Mouse (Mus musculus): ENCODE data around the gene Otulinl. TPM values are rescaled to one million over a fixed set of nuclear protein-coding genes. Genes with fewer than 3 reads are reported as not detected.
"Not testable (repeated sequence)": the region's sequence is repeated elsewhere in the genome, so short reads cannot be mapped to it uniquely, and the experiment has no call there.

Gene Otulinl
- polyA plus RNA-seq (2016; fragmentation: Nextera tagmentation; extraction: Ambion mirVana) = 17.3 and 19.9 TPM in 2 replicates

- peak; percentile 98 for ATAC-seq (ENCODE audit: insufficient number of reproducible peaks, insufficient read depth, low FRiP score, low TSS enrichment)
- Histone ChIP-seq H3K9ac (peak within 1 kb of the TSS; percentile 68), H3K27ac (peak within 1 kb of the TSS; percentile 57; the same call in 1 of the 2 replicates), H3K27me3 (0 out of 2 replicates have a peak, but pooled peaks cover 3% of the 10 kb centered on the region), H3K4me3 (peak within 1 kb of the TSS; percentile 66), H3K9me3 (no peaks in the 10 kb centered on the region), H3K4me2 (replicated peaks) (peak within 1 kb of the TSS; percentile 84), H3K36me3 (no peaks in the 10 kb centered on the region), H3K4me1 (peaks cover 5% of the 10 kb centered on the region; the same call in 1 of the 2 replicates)
- 2% methylated on average over 59 of the region's 59 CpGs for WGBS
Measured at GRCm38 (mm10) chr15:27681419-27682187, at the start of gene Otulinl. Gene Otulinl, minus strand, starts transcription at chr15:27681579.

- Histone ChIP-seq H3K27me3 (no peaks in the 10 kb centered on the region), H3K4me2 (replicated peaks) (no peak overlapping the region), H3K4me3 (no peak overlapping the region), H3K4me1 (peaks cover 4% of the 10 kb centered on the region; the same call in 1 of the 2 replicates), H3K27ac (no peak overlapping the region), H3K36me3 (0 out of 2 replicates have a peak, but pooled peaks cover 7% of the 10 kb centered on the region), H3K9ac (no peak overlapping the region), H3K9me3 (no peaks in the 10 kb centered on the region)
- ATAC-seq (ENCODE audit: insufficient number of reproducible peaks, insufficient read depth, low FRiP score, low TSS enrichment) = no peak
- 83% methylated on average over 6 of the region's 6 CpGs for WGBS
Measured at GRCm38 (mm10) chr15:27726228-27726627, 44.8 kb upstream of the Otulinl start.

- no peak for ATAC-seq (ENCODE audit: insufficient number of reproducible peaks, insufficient read depth, low FRiP score, low TSS enrichment)
- Histone ChIP-seq H3K9me3 (no peaks in the 10 kb centered on the region), H3K27ac (0 out of 2 replicates have a peak overlapping the region, but pooled peaks have one; percentile 30)
Measured at GRCm38 (mm10) chr15:27724796-27725680, 43.7 kb upstream of the Otulinl start.

GRCm38 (mm10) chr15:27724298-27724697 lies 42.9 kb upstream of the Otulinl start:
- ATAC-seq (ENCODE audit: insufficient number of reproducible peaks, insufficient read depth, low FRiP score, low TSS enrichment) = no peak
- H3K36me3 ChIP-seq = no peaks in the 10 kb centered on the region
- H3K4me3 ChIP-seq = no peak overlapping the region
- 0 out of 2 replicates have a peak overlapping the region, but pooled peaks have one; percentile 30 for H3K27ac ChIP-seq
- no peak overlapping the region for H3K4me2 ChIP-seq (replicated peaks)
- H3K9me3 ChIP-seq = no peaks in the 10 kb centered on the region
- WGBS = 74% methylated on average over 6 of the region's 6 CpGs
- H3K27me3 ChIP-seq = no peaks in the 10 kb centered on the region
- no peak overlapping the region for H3K9ac ChIP-seq
- peaks cover 4% of the 10 kb centered on the region; the same call in 1 of the 2 replicates for H3K4me1 ChIP-seq

More at GRCm38 (mm10) chr15:27724796-27725680, 43.7 kb upstream of the Otulinl start:
- Histone ChIP-seq H3K4me3 (no peak overlapping the region), H3K36me3 (0 out of 2 replicates have a peak, but pooled peaks cover 3% of the 10 kb centered on the region), H3K9ac (no peak overlapping the region), H3K27me3 (no peaks in the 10 kb centered on the region), H3K4me2 (replicated peaks) (no peak overlapping the region), H3K4me1 (peaks cover 4% of the 10 kb centered on the region; the same call in 1 of the 2 replicates)
- 77% methylated on average over 9 of the region's 9 CpGs for WGBS

- Histone ChIP-seq H3K4me2 (replicated peaks) (no peak overlapping the region), H3K27ac (no peak overlapping the region), H3K4me1 (peaks cover 4% of the 10 kb centered on the region; the same call in 1 of the 2 replicates), H3K9me3 (no peaks in the 10 kb centered on the region), H3K27me3 (no peaks in the 10 kb centered on the region), H3K9ac (no peak overlapping the region), H3K36me3 (no peaks in the 10 kb centered on the region), H3K4me3 (no peak overlapping the region)
- 60% methylated on average over 6 of the region's 6 CpGs for WGBS
- no peak for ATAC-seq (ENCODE audit: insufficient number of reproducible peaks, insufficient read depth, low FRiP score, low TSS enrichment)
Measured at GRCm38 (mm10) chr15:27723746-27724145, 42.4 kb upstream of the Otulinl start.

- H3K9ac ChIP-seq; H3K4me2 ChIP-seq (replicated peaks); ATAC-seq (ENCODE audit: insufficient number of reproducible peaks, insufficient read depth, low FRiP score, low TSS enrichment); H3K27me3 ChIP-seq; H3K4me3 ChIP-seq; H3K27ac ChIP-seq; H3K4me1 ChIP-seq; H3K9me3 ChIP-seq; H3K36me3 ChIP-seq: not testable (repeated sequence)
- WGBS = 89% methylated on average over 8 of the region's 8 CpGs
Measured at GRCm38 (mm10) chr15:27720297-27720696, 38.9 kb upstream of the Otulinl start.

GRCm38 (mm10) chr15:27718668-27719067 lies 37.3 kb upstream of the Otulinl start:
- H3K9me3 ChIP-seq = no peaks in the 10 kb centered on the region
- WGBS = 72% methylated on average over 7 of the region's 7 CpGs
- H3K9ac ChIP-seq = no peak overlapping the region

GRCm38 (mm10) chr15:27715331-27715730 lies 34.0 kb upstream of the Otulinl start:
- Histone ChIP-seq H3K27me3 (no peaks in the 10 kb centered on the region), H3K9ac (no peak overlapping the region), H3K27ac (no peak overlapping the region), H3K4me3 (no peak overlapping the region), H3K4me1 (no peaks in the 10 kb centered on the region), H3K9me3 (no peaks in the 10 kb centered on the region), H3K4me2 (replicated peaks) (no peak overlapping the region), H3K36me3 (no peaks in the 10 kb centered on the region)
- WGBS = 23% methylated on average over 3 of the region's 3 CpGs
- ATAC-seq (ENCODE audit: insufficient number of reproducible peaks, insufficient read depth, low FRiP score, low TSS enrichment) = no peak

More at GRCm38 (mm10) chr15:27718668-27719067, 37.3 kb upstream of the Otulinl start:
- no peaks in the 10 kb centered on the region for H3K27me3 ChIP-seq
- no peaks in the 10 kb centered on the region for H3K36me3 ChIP-seq
- ATAC-seq (ENCODE audit: insufficient number of reproducible peaks, insufficient read depth, low FRiP score, low TSS enrichment) = no peak
- H3K4me2 ChIP-seq (replicated peaks) = no peak overlapping the region
- H3K4me3 ChIP-seq = no peak overlapping the region
- H3K27ac ChIP-seq = no peak overlapping the region
- no peaks in the 10 kb centered on the region for H3K4me1 ChIP-seq

- no peak overlapping the region for H3K4me2 ChIP-seq (replicated peaks)
- H3K36me3 ChIP-seq = no peaks in the 10 kb centered on the region
- ATAC-seq (ENCODE audit: insufficient number of reproducible peaks, insufficient read depth, low FRiP score, low TSS enrichment) = no peak
- H3K4me3 ChIP-seq = no peak overlapping the region
- H3K9me3 ChIP-seq = no peaks in the 10 kb centered on the region
- H3K9ac ChIP-seq = no peak overlapping the region
- no peak overlapping the region for H3K27ac ChIP-seq
- no peaks in the 10 kb centered on the region for H3K4me1 ChIP-seq
- 86% methylated on average over 9 of the region's 9 CpGs for WGBS
- H3K27me3 ChIP-seq = no peaks in the 10 kb centered on the region
Measured at GRCm38 (mm10) chr15:27710698-27711097, 29.3 kb upstream of the Otulinl start.

GRCm38 (mm10) chr15:27708968-27709612 lies 27.7 kb upstream of the Otulinl start:
- WGBS = 84% methylated on average over 7 of the region's 7 CpGs
- Histone ChIP-seq H3K9me3 (no peaks in the 10 kb centered on the region), H3K27ac (no peak overlapping the region), H3K4me1 (no peaks in the 10 kb centered on the region), H3K27me3 (no peaks in the 10 kb centered on the region), H3K36me3 (no peaks in the 10 kb centered on the region), H3K9ac (no peak overlapping the region), H3K4me3 (no peak overlapping the region), H3K4me2 (replicated peaks) (no peak overlapping the region)
- ATAC-seq (ENCODE audit: insufficient number of reproducible peaks, insufficient read depth, low FRiP score, low TSS enrichment) = no peak

- Histone ChIP-seq H3K4me3 (no peak overlapping the region), H3K27ac (no peak overlapping the region), H3K9ac (no peak overlapping the region), H3K36me3 (no peaks in the 10 kb centered on the region), H3K9me3 (no peaks in the 10 kb centered on the region), H3K27me3 (no peaks in the 10 kb centered on the region), H3K4me2 (replicated peaks) (no peak overlapping the region), H3K4me1 (no peaks in the 10 kb centered on the region; the same call in 1 of the 2 replicates)
- WGBS = 83% methylated on average over 3 of the region's 3 CpGs
- no peak for ATAC-seq (ENCODE audit: insufficient number of reproducible peaks, insufficient read depth, low FRiP score, low TSS enrichment)
Measured at GRCm38 (mm10) chr15:27708499-27708898, 27.1 kb upstream of the Otulinl start.

Measured in embryonic facial prominence, embryonic 12.5 days (tissue).